Mouse (Mus musculus) forebrain, embryonic 15.5 days (tissue): ENCODE data around the gene Dnah8. TPM values are rescaled to one million over a fixed set of nuclear protein-coding genes. Genes with fewer than 3 reads are reported as not detected.

ENCODE experiments used
- ATAC-seq: fragments of 200-750 bp; cut with Nextera tagmentation; replicated peaks from 2 replicates; pipeline ENCODE4 v1.8.0; 2017; ENCODE audit warnings: mild to moderate bottlenecking, moderate TSS enrichment, moderate library complexity
- H3K27ac ChIP-seq: fragments of 300-500 bp; sonication (generic); replicated peaks from 2 replicates; pipeline ENCODE4 v1.5.1; 2015; ENCODE audit warnings: mild to moderate bottlenecking, inconsistent platforms
- H3K27me3 ChIP-seq: fragments of 300-500 bp; sonication (generic); 2 replicates; pipeline ENCODE4 v1.6.1; 2015; ENCODE audit warnings: inconsistent platforms
- H3K36me3 ChIP-seq: fragments of 300-500 bp; sonication (generic); 2 replicates; pipeline ENCODE4 v1.6.1; 2015; ENCODE audit warnings: mild to moderate bottlenecking, inconsistent platforms
- H3K4me1 ChIP-seq: fragments of 300-500 bp; sonication (generic); 2 replicates; pipeline ENCODE4 v1.6.1; 2015; ENCODE audit warnings: inconsistent platforms
- H3K4me2 ChIP-seq: fragments of 300-500 bp; sonication (generic); replicated peaks from 2 replicates; pipeline ENCODE4 v1.6.1; 2015; ENCODE audit warnings: mild to moderate bottlenecking, inconsistent platforms
- H3K4me3 ChIP-seq: fragments of 300-500 bp; sonication (generic); 2 replicates; pipeline ENCODE4 v1.5.1; 2015; ENCODE audit warnings: mild to moderate bottlenecking, inconsistent platforms
- H3K9ac ChIP-seq: fragments of 300-500 bp; sonication (generic); replicated peaks from 2 replicates; pipeline ENCODE4 v1.6.1; 2015; ENCODE audit warnings: mild to moderate bottlenecking, inconsistent platforms
- H3K9me3 ChIP-seq: fragments of 300-500 bp; sonication (generic); 2 replicates; pipeline ENCODE4 v1.6.1; 2016; ENCODE audit warnings: inconsistent platforms
- WGBS: fragments of 180-500 bp; shearing (Covaris S2); methylation state at CpG from one replicate; pipeline ENCODE4 v1.1.7; 2015; ENCODE audit warnings: mixed read lengths; 5-methylcytosine and 5-hydroxymethylcytosine counted together
- polyA plus RNA-seq: library from polyadenylated mRNA; unstranded; fragments of >200 nt; fragmentation: Nextera tagmentation; extraction: Ambion mirVana; gene quantifications from 2 replicates; pipeline ENCODE4 v1.2.1, GENCODE M21; 2015

Dnah8 gene
- polyA plus RNA-seq, 1 experiment from 2014 or later = 0.83 TPM

DNA sequence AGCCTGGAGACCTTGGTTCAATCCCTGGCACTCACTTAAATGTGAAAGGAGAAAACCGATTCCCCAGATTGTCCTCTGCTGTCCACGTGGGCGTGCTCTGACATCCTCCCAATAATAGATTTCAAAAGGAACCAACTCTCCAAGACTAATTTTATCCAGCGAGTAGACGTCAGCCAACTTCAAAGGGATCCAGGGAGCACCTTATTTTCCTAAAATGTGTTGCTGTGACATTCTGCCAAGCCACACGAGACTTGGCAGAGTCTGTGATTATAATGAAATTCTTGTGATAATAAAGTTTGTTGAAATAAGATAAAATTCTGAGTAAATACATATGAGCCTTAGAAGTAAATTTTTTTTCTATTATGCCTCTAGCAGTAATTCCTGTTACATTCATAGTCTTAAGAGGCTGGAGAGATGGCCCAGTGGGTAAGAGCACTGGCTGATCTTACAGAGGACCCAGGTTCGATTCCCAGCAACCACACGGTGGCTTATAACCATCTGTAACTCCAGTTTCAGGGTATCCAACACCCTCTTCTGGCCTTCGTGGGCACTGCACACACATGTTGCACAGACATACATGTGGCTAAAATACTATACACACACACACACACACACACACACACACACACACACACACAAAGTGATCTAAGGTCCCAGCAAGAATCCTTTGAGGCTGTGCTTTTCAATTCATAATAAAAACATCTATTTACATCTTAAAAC lies 51.0 kb downstream of the Dnah8 start:
- peaks cover 12% of the 10 kb centered on the region for H3K4me1 ChIP-seq
- 80% methylated on average over 9 of the region's 9 CpGs for WGBS
- H3K4me3 ChIP-seq = no peak overlapping the region
- no peak overlapping the region for H3K27ac ChIP-seq
- ATAC-seq = no peak
- H3K9me3 ChIP-seq = no peaks in the 10 kb centered on the region
- no peaks in the 10 kb centered on the region for H3K36me3 ChIP-seq
- no peak overlapping the region for H3K9ac ChIP-seq
- H3K27me3 ChIP-seq = no peaks in the 10 kb centered on the region
- H3K4me2 ChIP-seq = no peak overlapping the region

DNA sequence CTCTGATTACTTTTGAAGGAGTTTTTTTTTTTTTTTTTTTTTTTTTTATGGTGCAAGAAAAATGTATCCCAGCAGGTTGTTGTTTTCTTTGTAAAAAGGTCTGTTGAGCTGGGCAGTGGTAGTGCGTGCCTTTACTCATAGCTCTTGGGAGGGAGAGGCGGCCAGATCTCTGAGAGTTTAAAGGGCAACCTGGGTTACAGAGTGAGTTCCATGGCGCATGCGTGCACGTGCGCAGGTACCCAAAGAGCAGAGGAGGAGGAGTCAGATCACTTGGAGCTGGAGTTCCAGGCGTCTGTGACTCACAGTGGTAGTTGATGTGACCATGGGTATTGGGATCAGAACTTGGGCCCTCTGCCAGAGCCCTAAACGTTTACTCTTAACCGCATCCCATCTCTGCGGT lies 54.4 kb downstream of the Dnah8 start:
- Histone ChIP-seq H3K4me2 (no peak overlapping the region), H3K36me3 (no peaks in the 10 kb centered on the region), H3K9me3 (no peaks in the 10 kb centered on the region), H3K9ac (no peak overlapping the region), H3K27me3 (no peaks in the 10 kb centered on the region), H3K4me3 (no peak overlapping the region), H3K27ac (no peak overlapping the region), H3K4me1 (no peaks in the 10 kb centered on the region)
- no peak for ATAC-seq
- WGBS = 96% methylated on average over 10 of the region's 10 CpGs

DNA sequence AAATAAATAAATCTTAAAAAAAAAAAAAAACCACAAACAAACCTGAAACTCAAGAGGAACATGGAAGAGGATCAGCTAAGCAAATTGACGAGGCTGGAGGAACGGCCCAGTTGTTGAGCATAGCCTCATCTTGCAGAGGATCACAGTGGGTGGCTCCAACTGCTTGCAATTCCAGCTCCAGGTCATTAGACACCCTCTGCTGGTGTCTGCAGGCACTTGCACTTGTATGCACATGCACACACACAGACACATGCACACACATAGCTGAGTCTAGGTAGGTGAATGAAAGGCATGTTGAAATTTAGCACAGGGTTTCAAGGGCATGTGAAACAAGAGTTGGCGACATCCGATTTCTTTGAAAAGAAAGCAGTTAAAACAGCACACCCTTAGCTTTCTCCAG lies 55.5 kb downstream of the Dnah8 start:
- 93% methylated on average over 4 of the region's 4 CpGs for WGBS
- Histone ChIP-seq H3K4me2 (no peak overlapping the region), H3K27ac (no peak overlapping the region), H3K9me3 (no peaks in the 10 kb centered on the region), H3K9ac (no peak overlapping the region), H3K4me3 (no peak overlapping the region), H3K4me1 (no peaks in the 10 kb centered on the region), H3K27me3 (no peaks in the 10 kb centered on the region), H3K36me3 (no peaks in the 10 kb centered on the region)
- no peak for ATAC-seq

DNA sequence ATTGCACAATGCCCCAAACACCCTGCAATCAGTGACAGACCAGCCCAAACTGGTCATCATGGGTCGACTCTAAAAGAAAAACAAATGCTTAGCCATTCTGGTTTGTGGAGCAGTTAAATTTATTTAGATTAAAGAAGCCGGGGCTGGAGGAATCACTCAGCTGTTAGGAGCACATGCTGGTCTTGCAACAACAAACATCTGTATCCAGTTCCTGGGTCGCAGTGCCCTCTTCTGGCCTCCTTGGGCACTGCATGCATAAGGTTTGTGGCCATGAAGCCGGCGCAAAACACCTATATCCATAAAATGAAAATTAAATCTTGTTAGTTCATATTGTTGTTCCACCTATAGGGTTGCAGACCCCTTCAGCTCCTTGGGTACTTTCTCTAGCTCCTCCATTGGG lies 57.5 kb downstream of the Dnah8 start:
- Histone ChIP-seq H3K9me3 (no peaks in the 10 kb centered on the region), H3K9ac (no peak overlapping the region), H3K36me3 (no peaks in the 10 kb centered on the region), H3K27ac (no peak overlapping the region), H3K4me3 (no peak overlapping the region), H3K27me3 (no peaks in the 10 kb centered on the region), H3K4me1 (no peaks in the 10 kb centered on the region), H3K4me2 (no peak overlapping the region)
- no peak for ATAC-seq
- whole genome bisulfite sequencing = 18% methylated on average over 5 of the region's 5 CpGs

GRCm38 (mm10) chr17:30690181-30690580 lies 66.0 kb downstream of the Dnah8 start:
- 79% methylated on average over 8 of the region's 8 CpGs for whole genome bisulfite sequencing
- H3K9me3 ChIP-seq = no peaks in the 10 kb centered on the region
- H3K27ac ChIP-seq = no peak overlapping the region
- no peak for ATAC-seq
- no peaks in the 10 kb centered on the region for H3K27me3 ChIP-seq
- H3K9ac ChIP-seq = no peak overlapping the region
- no peak overlapping the region for H3K4me3 ChIP-seq
- no peaks in the 10 kb centered on the region for H3K36me3 ChIP-seq
- no peaks in the 10 kb centered on the region for H3K4me1 ChIP-seq
- no peak overlapping the region for H3K4me2 ChIP-seq

DNA sequence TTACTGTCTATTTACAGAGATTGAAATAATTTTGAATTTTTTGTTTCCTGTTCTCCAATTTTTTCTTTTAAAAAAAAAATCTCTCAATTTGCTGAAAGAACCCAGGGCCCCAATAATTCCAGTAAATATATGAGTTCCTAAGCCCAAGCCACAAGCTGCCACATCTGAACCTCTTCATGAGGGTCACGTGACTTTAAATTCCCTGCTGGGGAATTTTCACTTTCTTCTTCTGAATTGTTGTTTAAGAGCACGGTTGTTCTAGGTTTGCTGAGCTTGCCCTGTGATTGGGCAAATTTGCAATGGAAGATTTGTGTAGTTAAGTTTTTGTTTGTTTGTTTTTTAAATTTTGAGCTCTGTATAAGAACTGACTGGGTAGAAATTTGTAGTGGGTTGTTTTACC lies 67.3 kb downstream of the Dnah8 start:
- ATAC-seq = no peak
- H3K36me3 ChIP-seq = no peaks in the 10 kb centered on the region
- H3K4me2 ChIP-seq = no peak overlapping the region
- H3K9me3 ChIP-seq = no peaks in the 10 kb centered on the region
- no peak overlapping the region for H3K27ac ChIP-seq
- H3K9ac ChIP-seq = no peak overlapping the region
- no peaks in the 10 kb centered on the region for H3K4me1 ChIP-seq
- no peaks in the 10 kb centered on the region for H3K27me3 ChIP-seq
- no peak overlapping the region for H3K4me3 ChIP-seq
- 64% methylated on average over 2 of the region's 2 CpGs for whole genome bisulfite sequencing

DNA sequence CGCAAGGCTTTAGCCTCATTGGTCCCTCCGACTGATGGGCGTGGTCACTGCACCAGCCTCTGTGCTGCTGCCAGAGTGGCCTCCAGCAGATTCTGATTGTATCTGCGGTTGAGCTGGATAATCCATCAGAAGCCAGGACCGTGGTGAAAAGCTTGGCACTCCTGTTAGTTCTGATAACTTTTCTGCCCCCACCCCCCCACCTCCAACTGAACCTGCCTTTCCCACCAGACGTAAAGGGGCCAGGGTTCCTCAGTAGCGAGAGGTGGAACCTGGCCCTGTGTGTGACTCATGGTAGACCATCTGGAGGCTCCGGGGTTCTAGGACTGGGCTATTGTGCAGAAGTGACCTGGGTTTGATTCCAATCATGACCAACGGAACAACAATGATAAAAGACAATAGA lies 70.1 kb downstream of the Dnah8 start:
- 83% methylated on average over 9 of the region's 9 CpGs for WGBS
- H3K9me3 ChIP-seq = no peaks in the 10 kb centered on the region
- no peaks in the 10 kb centered on the region for H3K4me1 ChIP-seq
- ATAC-seq = no peak
- H3K4me2 ChIP-seq = no peak overlapping the region
- H3K4me3 ChIP-seq = no peak overlapping the region
- H3K27ac ChIP-seq = no peak overlapping the region
- no peak overlapping the region for H3K9ac ChIP-seq
- no peaks in the 10 kb centered on the region for H3K36me3 ChIP-seq
- H3K27me3 ChIP-seq = no peaks in the 10 kb centered on the region

GRCm38 (mm10) chr17:30714732-30715131 lies 90.6 kb downstream of the Dnah8 start:
- Histone ChIP-seq H3K9me3 (no peaks in the 10 kb centered on the region), H3K4me2 (no peak overlapping the region), H3K4me1 (no peaks in the 10 kb centered on the region), H3K9ac (no peak overlapping the region), H3K4me3 (no peak overlapping the region), H3K27me3 (no peaks in the 10 kb centered on the region), H3K27ac (no peak overlapping the region), H3K36me3 (no peaks in the 10 kb centered on the region)
- WGBS = 76% methylated on average over 3 of the region's 3 CpGs
- ATAC-seq = no peak

DNA sequence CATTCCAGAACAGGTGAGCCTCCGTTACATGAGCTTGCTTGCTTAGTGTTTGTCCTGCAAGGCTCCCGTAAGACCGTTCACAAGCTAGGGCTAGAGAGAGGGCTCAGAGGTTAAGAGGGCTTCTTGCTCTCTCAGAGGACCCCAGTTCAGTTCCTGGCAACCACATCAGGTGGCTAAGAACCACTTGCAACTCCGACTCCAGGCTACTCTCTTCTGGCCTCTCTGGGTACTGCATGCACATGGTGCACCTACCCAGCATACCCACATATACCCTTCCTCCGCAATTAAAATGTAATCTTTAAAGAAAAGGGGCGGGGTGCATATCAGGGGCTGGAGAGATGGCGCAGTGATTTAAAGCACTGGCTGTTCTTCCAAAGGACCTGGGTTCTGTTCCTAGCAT lies 94.0 kb downstream of the Dnah8 start:
- no peak overlapping the region for H3K9ac ChIP-seq
- H3K27me3 ChIP-seq = no peaks in the 10 kb centered on the region
- no peaks in the 10 kb centered on the region for H3K9me3 ChIP-seq
- no peak overlapping the region for H3K27ac ChIP-seq
- H3K4me3 ChIP-seq = no peak overlapping the region
- 95% methylated on average over 7 of the region's 7 CpGs for WGBS
- no peaks in the 10 kb centered on the region for H3K4me1 ChIP-seq
- no peaks in the 10 kb centered on the region for H3K36me3 ChIP-seq
- ATAC-seq = no peak
- no peak overlapping the region for H3K4me2 ChIP-seq

- H3K9me3 ChIP-seq = no peaks in the 10 kb centered on the region
- H3K9ac ChIP-seq = no peak overlapping the region
- H3K4me3 ChIP-seq = no peak overlapping the region
- 89% methylated on average over 5 of the region's 5 CpGs for WGBS
- no peaks in the 10 kb centered on the region for H3K36me3 ChIP-seq
- ATAC-seq = no peak
- H3K4me2 ChIP-seq = no peak overlapping the region
- no peaks in the 10 kb centered on the region for H3K27me3 ChIP-seq
- H3K4me1 ChIP-seq = no peaks in the 10 kb centered on the region
- no peak overlapping the region for H3K27ac ChIP-seq
These were observed 94.9 kb downstream of the Dnah8 start for GRCm38 (mm10) chr17:30719031-30719430.

DNA sequence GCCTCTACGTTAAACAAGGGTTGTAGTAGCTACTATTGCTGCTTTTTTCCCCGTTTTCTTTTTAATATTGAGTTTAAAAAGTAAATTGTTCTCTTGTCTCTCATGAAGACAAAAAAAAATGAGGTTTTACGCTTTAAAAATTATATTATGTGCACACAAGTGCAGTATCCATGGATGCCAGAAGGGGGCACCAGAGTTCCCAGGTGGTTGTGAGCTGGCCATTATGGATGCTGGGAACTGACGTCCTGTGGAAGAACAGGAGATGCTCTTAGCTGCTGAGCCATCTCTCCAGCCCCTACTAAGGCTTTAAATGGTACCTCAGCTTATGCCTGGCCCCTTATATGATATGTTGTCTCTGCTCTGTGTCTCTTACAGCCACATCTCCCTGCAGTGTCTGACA lies 103.6 kb downstream of the Dnah8 start:
- Histone ChIP-seq H3K4me2 (no peak overlapping the region), H3K4me1 (no peaks in the 10 kb centered on the region), H3K4me3 (no peak overlapping the region), H3K27ac (no peak overlapping the region), H3K9me3 (no peaks in the 10 kb centered on the region), H3K36me3 (no peaks in the 10 kb centered on the region), H3K9ac (no peak overlapping the region), H3K27me3 (no peaks in the 10 kb centered on the region)
- no peak for ATAC-seq
- WGBS = 56% methylated on average over 4 of the region's 4 CpGs

- H3K36me3 ChIP-seq = no peaks in the 10 kb centered on the region
- ATAC-seq = no peak
- H3K9me3 ChIP-seq = no peaks in the 10 kb centered on the region
- no peaks in the 10 kb centered on the region for H3K4me1 ChIP-seq
- H3K27me3 ChIP-seq = no peaks in the 10 kb centered on the region
- no peak overlapping the region for H3K27ac ChIP-seq
- no peak overlapping the region for H3K9ac ChIP-seq
- H3K4me2 ChIP-seq = no peak overlapping the region
- H3K4me3 ChIP-seq = no peak overlapping the region
- 90% methylated on average over 3 of the region's 3 CpGs for WGBS
These were observed 108.6 kb downstream of the Dnah8 start for GRCm38 (mm10) chr17:30732736-30733135.

DNA sequence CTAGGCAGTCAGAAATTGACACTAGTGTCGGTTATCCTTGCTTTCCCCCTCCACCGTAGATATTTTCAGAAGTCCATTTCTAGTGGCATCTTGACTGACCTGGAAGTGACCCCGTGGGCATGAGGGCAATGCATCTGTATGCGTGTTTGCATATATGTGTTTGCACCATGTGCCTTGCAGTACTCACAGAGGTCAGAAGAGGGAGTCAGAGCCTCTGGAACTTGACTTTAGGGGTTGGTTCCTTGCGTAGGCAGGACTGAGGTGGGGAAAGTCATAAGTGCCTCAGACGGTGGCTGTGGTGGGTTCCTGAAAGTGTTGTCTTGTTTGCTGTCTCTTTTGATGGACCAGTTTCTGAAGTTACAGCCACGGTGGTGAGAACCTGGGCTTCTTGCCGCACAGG lies 110.6 kb downstream of the Dnah8 start:
- Histone ChIP-seq H3K27ac (no peak overlapping the region), H3K4me2 (no peak overlapping the region), H3K9me3 (no peaks in the 10 kb centered on the region), H3K9ac (no peak overlapping the region), H3K27me3 (no peaks in the 10 kb centered on the region), H3K4me3 (no peak overlapping the region), H3K36me3 (no peaks in the 10 kb centered on the region), H3K4me1 (no peaks in the 10 kb centered on the region)
- WGBS = 91% methylated on average over 8 of the region's 8 CpGs
- no peak for ATAC-seq
